Mouse (Mus musculus): ENCODE results near the gene Fank1. TPM values are rescaled to one million over a fixed set of nuclear protein-coding genes. Genes with fewer than 3 reads are reported as not detected.
A peak's percentile ranks its signal among the peaks of the same experiment; 100 is the strongest.

The Fank1 gene
- polyA plus RNA-seq, 2 experiments from 2014 or later: not detected

- no peak for ATAC-seq
These were observed 8.1 kb upstream of the Fank1 start for GRCm38 (mm10) chr7:133768517-133768916.

- ATAC-seq: no peak
These were observed 1.5 kb upstream of the Fank1 start for GRCm38 (mm10) chr7:133775179-133775578.

GRCm38 (mm10) chr7:133775796-133776625, 650 bp upstream of the Fank1 start:
- ATAC-seq: peak; percentile 70

- ATAC-seq: no peak
These were observed 4.9 kb downstream of the Fank1 start for GRCm38 (mm10) chr7:133781583-133781982.

GRCm38 (mm10) chr7:133781991-133782390, 5.3 kb downstream of the Fank1 start:
- no peak for ATAC-seq

GRCm38 (mm10) chr7:133782717-133783435, 6.2 kb downstream of the Fank1 start, which contains the start of gene Dhx32:
Gene Dhx32, minus strand, starts transcription at chr7:133782726.
- ATAC-seq: no peak

- ATAC-seq: no peak
These were observed 10.9 kb downstream of the Fank1 start for GRCm38 (mm10) chr7:133787571-133787970.

GRCm38 (mm10) chr7:133788147-133788546, 11.5 kb downstream of the Fank1 start:
- ATAC-seq: no peak

- no peak for ATAC-seq
These were observed 13.5 kb downstream of the Fank1 start for GRCm38 (mm10) chr7:133790171-133790570.

- no peak for ATAC-seq
These were observed 14.1 kb downstream of the Fank1 start for GRCm38 (mm10) chr7:133790608-133791229.

- ATAC-seq: no peak
These were observed 16.1 kb downstream of the Fank1 start for GRCm38 (mm10) chr7:133792771-133793170.

GRCm38 (mm10) chr7:133793248-133794131, 16.8 kb downstream of the Fank1 start:
- ATAC-seq: no peak

- ATAC-seq: no peak
These were observed 18.1 kb downstream of the Fank1 start for GRCm38 (mm10) chr7:133794720-133795119.

GRCm38 (mm10) chr7:133799928-133800327, 23.3 kb downstream of the Fank1 start:
- ATAC-seq: no peak

- ATAC-seq: no peak
These were observed 25.2 kb downstream of the Fank1 start for GRCm38 (mm10) chr7:133801823-133802222.

- no peak for ATAC-seq
These were observed 29.0 kb downstream of the Fank1 start for GRCm38 (mm10) chr7:133805614-133806175.

GRCm38 (mm10) chr7:133812927-133813326, 36.3 kb downstream of the Fank1 start:
- ATAC-seq: no peak

GRCm38 (mm10) chr7:133813331-133813730, 36.7 kb downstream of the Fank1 start:
- ATAC-seq: no peak

GRCm38 (mm10) chr7:133823751-133824150, 47.1 kb downstream of the Fank1 start:
- ATAC-seq: no peak

- ATAC-seq: no peak
These were observed 47.9 kb downstream of the Fank1 start for GRCm38 (mm10) chr7:133824579-133824978.

GRCm38 (mm10) chr7:133828514-133828913, 51.9 kb downstream of the Fank1 start:
- ATAC-seq: no peak

GRCm38 (mm10) chr7:133829579-133829978, 52.9 kb downstream of the Fank1 start:
- no peak for ATAC-seq
